Mouse (Mus musculus): Measurements from ENCODE around the gene Olfr370. TPM values are rescaled to one million over a fixed set of nuclear protein-coding genes. Genes with fewer than 3 reads are reported as not detected.

Olfr370 gene
- polyA plus RNA-seq, 1 experiment from 2014 or later, result not detected

DNA sequence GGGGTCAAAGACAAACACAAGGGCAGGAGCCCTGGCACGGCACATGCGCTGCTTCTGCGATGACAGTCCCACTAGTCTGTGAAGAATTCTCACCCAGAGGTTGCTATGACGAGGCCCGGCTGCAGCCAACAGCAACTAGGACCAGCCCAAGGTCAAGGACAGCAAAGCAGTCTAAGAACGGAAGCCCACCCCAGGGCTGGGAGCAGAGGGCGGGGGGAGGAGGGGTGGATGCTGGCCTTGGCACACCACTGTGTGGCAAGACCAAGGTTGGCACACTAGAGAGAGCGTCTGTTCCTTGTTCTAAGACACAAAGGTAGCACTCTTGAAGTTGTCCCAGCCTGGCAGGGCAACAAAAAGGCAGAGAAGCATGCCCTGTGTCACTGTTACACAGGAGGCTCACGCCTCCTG, 41.8 kb downstream of the Olfr370 start:
- H3K9ac ChIP-seq, result peak overlapping the region; percentile 25
- peaks cover 56% of the 10 kb centered on the region for H3K4me1 ChIP-seq
- ATAC-seq (ENCODE audit: low FRiP score, low read depth), result no peak

DNA sequence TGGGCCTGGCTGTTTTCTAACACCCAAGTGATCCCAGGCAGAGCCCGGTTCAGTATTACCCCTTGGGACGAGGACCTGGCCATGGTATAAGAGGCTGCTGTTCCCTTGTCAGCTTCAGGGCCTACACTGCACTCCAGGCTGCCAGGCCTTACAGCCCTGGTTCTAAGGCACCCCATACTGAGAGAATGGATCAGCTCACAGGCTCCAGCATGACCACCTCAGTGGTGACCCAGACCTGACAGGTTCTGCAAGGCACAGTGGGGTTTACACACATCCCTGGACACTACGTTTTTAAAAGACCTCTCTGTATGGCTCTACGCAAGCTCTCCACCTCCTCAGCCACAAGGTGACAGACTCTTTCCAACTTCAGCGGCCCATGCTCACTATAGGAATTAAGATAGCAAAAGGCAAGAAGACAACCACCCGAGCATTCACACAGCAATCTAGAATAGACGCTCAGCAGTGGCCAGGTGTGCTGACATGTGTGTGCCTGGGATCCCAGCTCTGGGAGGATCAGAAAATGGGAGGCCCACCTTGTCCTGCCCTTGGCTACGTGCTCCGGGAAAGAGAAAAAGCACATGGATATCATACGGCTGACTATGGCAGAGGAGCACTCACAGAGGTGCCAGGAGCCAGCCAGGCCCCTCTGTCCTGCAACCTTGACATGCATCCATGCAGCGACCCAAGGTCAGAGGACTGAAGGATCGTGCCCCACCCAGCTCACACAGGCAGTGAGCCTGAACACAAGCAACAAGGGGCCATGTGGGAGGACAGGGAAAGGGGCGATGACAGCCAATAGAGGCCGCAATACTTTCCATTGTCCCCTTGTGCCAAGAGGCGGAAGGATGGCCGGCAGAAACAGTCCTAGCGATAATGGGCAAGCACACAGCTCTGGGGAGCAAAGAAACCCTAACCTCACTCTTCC, 42.8 kb downstream of the Olfr370 start:
- Histone ChIP-seq H3K4me1 (peaks cover 56% of the 10 kb centered on the region), H3K27me3 (no peaks in the 10 kb centered on the region), H3K4me2 (replicated peaks) (no peak overlapping the region), H3K36me3 (peaks cover 28% of the 10 kb centered on the region), H3K27ac (peak overlapping the region; percentile 0; the same call in 1 of the 2 replicates), H3K9ac (peak overlapping the region; percentile 40; the same call in 1 of the 2 replicates), H3K9me3 (no peaks in the 10 kb centered on the region), H3K4me3 (no peak overlapping the region)
- no peak for ATAC-seq (ENCODE audit: low FRiP score, low read depth)
- WGBS, result 76% methylated on average over 17 of the region's 17 CpGs

More for the DNA sequence above, 41.8 kb downstream of the Olfr370 start:
- Histone ChIP-seq H3K27ac (no peak overlapping the region), H3K27me3 (no peaks in the 10 kb centered on the region), H3K4me3 (no peak overlapping the region), H3K36me3 (peaks cover 38% of the 10 kb centered on the region), H3K9me3 (no peaks in the 10 kb centered on the region), H3K4me2 (replicated peaks) (peak overlapping the region; percentile 27; the same call in 1 of the 2 replicates)
- WGBS, result 65% methylated on average over 9 of the region's 9 CpGs

DNA sequence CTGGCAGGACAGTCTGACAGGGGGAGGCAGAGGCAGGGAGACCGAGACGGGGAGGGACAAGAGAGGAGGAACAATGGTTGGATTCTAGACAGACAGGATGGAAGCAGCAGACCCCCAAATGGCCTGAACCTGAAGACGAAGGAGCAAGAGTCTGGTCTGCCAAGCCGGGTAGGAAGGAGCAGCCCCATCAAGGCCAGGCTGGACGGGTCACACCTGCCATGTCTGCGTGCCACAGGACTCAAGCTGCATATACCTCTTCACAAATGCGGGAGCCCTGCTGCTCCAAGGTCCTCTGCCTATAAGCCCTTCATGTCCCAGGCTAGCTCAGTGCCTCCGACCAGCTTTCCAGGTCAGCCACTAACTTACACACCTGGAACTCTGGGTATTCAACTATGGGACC, 44.1 kb downstream of the Olfr370 start:
- H3K9me3 ChIP-seq, result no peaks in the 10 kb centered on the region
- no peak overlapping the region for H3K27ac ChIP-seq
- no peak overlapping the region for H3K4me2 ChIP-seq (replicated peaks)
- 89% methylated on average over 8 of the region's 8 CpGs for WGBS
- H3K36me3 ChIP-seq, result peaks cover 25% of the 10 kb centered on the region
- H3K4me1 ChIP-seq, result peaks cover 50% of the 10 kb centered on the region
- no peak for ATAC-seq (ENCODE audit: low FRiP score, low read depth)
- H3K4me3 ChIP-seq, result no peak overlapping the region
- H3K27me3 ChIP-seq, result no peaks in the 10 kb centered on the region
- 0 out of 2 replicates have a peak overlapping the region, but pooled peaks have one; percentile 8 for H3K9ac ChIP-seq

DNA sequence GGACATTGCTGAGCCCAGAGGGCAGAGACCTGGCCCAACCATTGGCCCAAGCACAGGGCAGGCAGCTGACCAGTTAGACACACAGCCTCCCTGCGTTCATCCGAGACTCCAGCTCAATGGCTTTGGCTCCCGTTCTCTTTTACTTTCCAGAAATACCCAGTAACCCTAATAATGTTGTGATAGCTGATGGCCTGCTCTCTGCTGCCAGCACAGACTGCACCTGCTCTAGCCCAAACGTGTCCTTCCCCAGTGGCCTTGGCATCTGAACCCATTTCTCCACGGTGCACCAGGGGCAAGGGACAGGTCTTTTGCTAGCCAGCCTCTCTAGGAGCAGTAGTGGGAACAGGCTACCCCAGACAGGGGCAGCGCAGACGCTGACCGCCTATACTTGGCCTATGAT, 45.2 kb downstream of the Olfr370 start:
- Histone ChIP-seq H3K9me3 (no peaks in the 10 kb centered on the region), H3K27me3 (no peaks in the 10 kb centered on the region), H3K27ac (peak overlapping the region; percentile 15; the same call in 1 of the 2 replicates), H3K9ac (no peak overlapping the region), H3K4me3 (no peak overlapping the region), H3K36me3 (peaks cover 30% of the 10 kb centered on the region), H3K4me2 (replicated peaks) (no peak overlapping the region), H3K4me1 (peaks cover 47% of the 10 kb centered on the region)
- ATAC-seq (ENCODE audit: low FRiP score, low read depth), result no peak
- 90% methylated on average over 8 of the region's 8 CpGs for WGBS

DNA sequence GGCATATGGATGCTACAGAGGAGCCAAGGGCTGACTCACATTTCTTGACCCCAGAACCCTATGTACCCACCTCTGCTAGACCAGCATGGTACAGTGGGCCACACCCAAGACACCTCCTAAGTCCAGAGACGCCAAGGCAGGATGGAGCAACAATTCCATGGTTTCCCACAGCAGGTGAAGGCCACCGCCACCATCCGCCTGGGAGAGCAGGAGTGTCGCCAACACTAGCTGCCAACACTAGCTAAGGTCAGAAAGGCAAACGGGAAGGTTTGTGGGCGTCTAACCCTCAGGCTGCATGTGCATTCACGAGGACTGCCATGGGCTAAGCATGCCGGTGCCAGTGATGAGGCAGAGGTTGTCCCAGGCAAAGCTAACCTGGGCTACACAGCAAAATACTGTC, 46.6 kb downstream of the Olfr370 start:
- WGBS, result 93% methylated on average over 8 of the region's 8 CpGs
- no peaks in the 10 kb centered on the region for H3K9me3 ChIP-seq
- no peak overlapping the region for H3K27ac ChIP-seq
- no peak overlapping the region for H3K4me2 ChIP-seq (replicated peaks)
- peaks cover 42% of the 10 kb centered on the region for H3K36me3 ChIP-seq
- no peak overlapping the region for H3K9ac ChIP-seq
- no peaks in the 10 kb centered on the region for H3K27me3 ChIP-seq
- no peak overlapping the region for H3K4me3 ChIP-seq
- ATAC-seq (ENCODE audit: low FRiP score, low read depth), result no peak
- H3K4me1 ChIP-seq, result peaks cover 37% of the 10 kb centered on the region

DNA sequence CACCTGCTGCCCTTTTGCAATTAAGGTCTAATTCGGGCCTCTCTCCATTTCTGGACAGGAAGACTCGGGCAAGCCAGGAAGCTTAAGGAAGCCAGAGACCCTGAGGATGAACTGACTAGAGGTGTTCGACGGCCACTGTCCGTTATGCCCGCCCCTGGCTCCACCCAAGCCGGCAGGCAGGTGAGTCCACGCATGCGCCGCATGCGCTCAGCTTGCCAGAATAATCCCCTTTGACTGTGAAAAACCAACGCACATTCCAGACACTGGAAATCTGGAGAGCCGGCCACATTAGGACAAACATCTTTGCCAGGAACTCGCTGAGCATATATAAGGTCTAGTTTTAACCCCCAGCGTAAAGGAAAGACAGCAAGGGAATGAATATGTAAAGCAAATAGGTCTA, 47.7 kb downstream of the Olfr370 start:
- Histone ChIP-seq H3K4me2 (replicated peaks) (no peak overlapping the region), H3K4me1 (peaks cover 30% of the 10 kb centered on the region; the same call in 1 of the 2 replicates), H3K4me3 (no peak overlapping the region), H3K36me3 (peaks cover 52% of the 10 kb centered on the region), H3K9me3 (no peaks in the 10 kb centered on the region), H3K27me3 (no peaks in the 10 kb centered on the region), H3K27ac (no peak overlapping the region), H3K9ac (no peak overlapping the region)
- no peak for ATAC-seq (ENCODE audit: low FRiP score, low read depth)
- 85% methylated on average over 15 of the region's 15 CpGs for WGBS

DNA sequence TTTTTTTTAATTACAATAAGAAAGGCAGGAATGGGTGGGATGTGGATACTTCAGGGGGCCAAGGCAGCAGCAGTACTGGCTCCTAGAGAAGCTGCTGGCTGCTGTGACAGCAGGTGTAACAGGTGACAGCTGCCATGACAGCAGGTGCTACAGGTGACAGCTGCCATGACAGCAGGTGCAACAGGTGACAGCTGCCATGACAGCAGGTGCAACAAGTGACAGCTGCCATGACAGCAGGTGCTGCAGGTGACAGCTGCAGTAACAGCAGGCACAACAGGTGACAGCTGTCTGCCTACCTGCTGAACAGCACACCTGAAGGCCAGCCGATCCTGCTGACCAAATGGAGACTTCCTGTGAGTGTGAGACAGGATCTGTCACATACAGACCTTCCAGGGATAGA, 49.2 kb downstream of the Olfr370 start:
- no peak overlapping the region for H3K4me3 ChIP-seq
- H3K4me1 ChIP-seq, result peaks cover 18% of the 10 kb centered on the region; the same call in 1 of the 2 replicates
- no peak overlapping the region for H3K4me2 ChIP-seq (replicated peaks)
- ATAC-seq (ENCODE audit: low FRiP score, low read depth), result no peak
- H3K27me3 ChIP-seq, result no peaks in the 10 kb centered on the region
- H3K9ac ChIP-seq, result no peak overlapping the region
- no peak overlapping the region for H3K27ac ChIP-seq
- 95% methylated on average over 1 of the region's 1 CpGs for WGBS
- H3K36me3 ChIP-seq, result peaks cover 63% of the 10 kb centered on the region
- no peaks in the 10 kb centered on the region for H3K9me3 ChIP-seq

DNA sequence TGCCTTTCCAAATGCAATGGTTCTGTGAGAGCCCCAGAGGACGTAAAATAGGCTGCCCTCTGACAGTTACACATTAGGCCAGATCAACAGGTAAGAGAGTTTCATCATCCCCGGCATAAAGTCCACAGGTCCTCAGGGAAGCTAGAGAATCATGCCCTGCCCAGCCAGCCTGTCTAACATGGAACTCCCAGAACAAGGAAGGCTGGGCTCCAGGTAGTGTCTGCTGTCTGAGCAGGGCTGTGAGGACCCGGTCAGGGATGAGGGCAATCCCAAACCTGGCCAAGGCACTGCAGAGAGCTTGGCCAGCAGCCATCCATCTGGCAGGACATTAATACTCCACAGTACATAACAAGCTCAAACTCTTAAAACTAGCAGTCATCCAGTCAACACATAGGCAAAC, 49.8 kb downstream of the Olfr370 start:
- Histone ChIP-seq H3K4me3 (no peak overlapping the region), H3K4me1 (peaks cover 19% of the 10 kb centered on the region; the same call in 1 of the 2 replicates), H3K36me3 (peaks cover 68% of the 10 kb centered on the region), H3K9me3 (no peaks in the 10 kb centered on the region), H3K9ac (no peak overlapping the region), H3K4me2 (replicated peaks) (no peak overlapping the region), H3K27ac (no peak overlapping the region), H3K27me3 (no peaks in the 10 kb centered on the region)
- ATAC-seq (ENCODE audit: low FRiP score, low read depth), result no peak
- WGBS, result 81% methylated on average over 3 of the region's 3 CpGs

DNA sequence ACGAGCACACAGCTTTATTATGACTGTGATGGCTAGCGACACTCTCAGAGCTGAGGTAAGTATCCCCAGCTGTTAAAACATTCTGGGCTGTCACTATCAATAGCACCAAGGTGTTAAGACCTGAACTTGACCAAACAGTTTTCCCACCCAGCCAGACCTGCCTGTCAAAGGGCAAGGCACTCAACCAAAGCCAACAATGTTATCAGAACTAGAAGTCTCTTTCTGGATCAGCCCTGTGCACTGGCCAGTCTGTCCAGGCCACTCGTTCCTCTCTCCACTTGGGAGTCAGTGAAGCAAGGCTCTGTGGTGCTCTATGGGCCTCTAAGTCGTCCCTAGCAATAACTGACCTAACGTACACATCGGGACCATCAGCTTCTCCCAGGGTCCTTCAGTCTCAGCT, 52.1 kb downstream of the Olfr370 start:
- WGBS, result 84% methylated on average over 6 of the region's 6 CpGs
- no peak overlapping the region for H3K9ac ChIP-seq
- no peaks in the 10 kb centered on the region for H3K9me3 ChIP-seq
- no peak overlapping the region for H3K4me2 ChIP-seq (replicated peaks)
- no peaks in the 10 kb centered on the region for H3K27me3 ChIP-seq
- no peak overlapping the region for H3K4me3 ChIP-seq
- peaks cover 34% of the 10 kb centered on the region for H3K4me1 ChIP-seq
- H3K36me3 ChIP-seq, result peaks cover 66% of the 10 kb centered on the region
- no peak for ATAC-seq (ENCODE audit: low FRiP score, low read depth)
- H3K27ac ChIP-seq, result no peak overlapping the region

DNA sequence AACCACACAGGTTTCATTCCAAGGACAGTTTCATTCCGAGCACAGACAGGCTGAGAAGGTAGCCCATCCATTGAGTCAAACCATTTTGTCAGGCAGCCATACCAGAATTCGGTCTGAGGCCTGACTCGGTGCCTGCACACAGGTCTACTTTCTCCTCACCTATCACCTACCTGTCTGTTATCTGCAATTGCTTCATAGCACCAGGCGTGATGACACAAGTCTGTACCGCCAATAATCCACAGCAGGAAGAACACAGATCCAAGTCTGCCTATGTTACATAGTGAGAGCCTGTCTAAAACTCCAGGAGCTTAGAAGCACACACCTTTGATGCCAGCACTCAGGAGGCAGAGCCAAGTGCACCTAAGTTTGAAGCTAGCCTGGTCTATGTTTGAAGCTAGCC, 53.3 kb downstream of the Olfr370 start:
- no peaks in the 10 kb centered on the region for H3K9me3 ChIP-seq
- no peak overlapping the region for H3K27ac ChIP-seq
- ATAC-seq (ENCODE audit: low FRiP score, low read depth), result no peak
- H3K9ac ChIP-seq, result no peak overlapping the region
- 86% methylated on average over 5 of the region's 5 CpGs for WGBS
- peaks cover 60% of the 10 kb centered on the region for H3K36me3 ChIP-seq
- peaks cover 43% of the 10 kb centered on the region for H3K4me1 ChIP-seq
- H3K4me2 ChIP-seq (replicated peaks), result no peak overlapping the region
- no peaks in the 10 kb centered on the region for H3K27me3 ChIP-seq
- H3K4me3 ChIP-seq, result no peak overlapping the region

DNA sequence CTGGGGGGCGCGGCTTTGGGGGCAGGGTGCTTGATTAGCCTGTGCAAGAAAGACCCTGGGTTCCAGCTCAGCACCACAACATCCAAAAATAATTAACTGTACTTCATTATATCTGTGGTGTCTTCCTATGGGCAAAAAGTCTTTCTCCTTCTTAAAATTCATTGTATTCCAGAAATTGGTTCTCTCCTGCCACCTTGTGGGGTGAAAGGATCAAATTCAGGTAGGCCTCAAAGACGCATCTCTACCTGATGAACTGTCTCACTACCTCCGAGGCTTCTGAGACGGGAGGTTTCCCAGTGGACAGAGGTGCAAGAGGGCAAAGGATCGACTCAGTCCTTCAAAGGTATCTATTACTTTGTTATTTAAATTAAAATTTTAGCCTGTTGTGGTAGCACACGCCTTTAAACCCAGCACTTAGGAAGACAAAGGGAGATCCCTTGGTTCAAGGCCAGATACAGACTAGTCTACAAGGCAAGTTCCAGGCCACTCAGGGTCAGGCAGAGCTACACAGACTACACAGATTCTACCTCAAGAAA, 55.0 kb downstream of the Olfr370 start:
- H3K4me2 ChIP-seq (replicated peaks), result no peak overlapping the region
- no peak overlapping the region for H3K27ac ChIP-seq
- H3K36me3 ChIP-seq, result peaks cover 47% of the 10 kb centered on the region
- 0 out of 2 replicates have a peak overlapping the region, but pooled peaks have one; percentile 25 for H3K9ac ChIP-seq
- no peak for ATAC-seq (ENCODE audit: low FRiP score, low read depth)
- H3K27me3 ChIP-seq, result no peaks in the 10 kb centered on the region
- peaks cover 40% of the 10 kb centered on the region for H3K4me1 ChIP-seq
- WGBS, result 86% methylated on average over 7 of the region's 7 CpGs
- no peak overlapping the region for H3K4me3 ChIP-seq
- no peaks in the 10 kb centered on the region for H3K9me3 ChIP-seq

DNA sequence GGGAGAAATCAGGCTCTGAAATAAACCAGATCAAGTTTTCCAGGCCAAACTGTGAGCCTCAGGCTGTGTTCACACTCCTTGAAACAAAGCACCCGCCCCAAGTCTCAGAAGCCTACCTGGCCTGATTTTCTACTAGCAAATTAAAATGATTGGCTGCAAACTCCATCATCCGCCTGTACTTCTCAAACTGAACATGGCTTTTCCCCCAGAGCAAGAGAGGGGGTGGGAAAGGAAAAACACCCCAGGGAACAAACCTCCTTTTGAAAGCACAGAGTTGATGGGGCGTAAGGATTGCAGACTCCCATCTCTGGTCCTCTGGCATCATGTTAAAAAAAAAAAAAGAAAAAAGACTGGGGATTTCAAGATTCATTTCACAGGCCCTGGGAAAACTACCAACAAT, 57.1 kb downstream of the Olfr370 start:
- Histone ChIP-seq H3K4me1 (peaks cover 34% of the 10 kb centered on the region), H3K36me3 (peaks cover 28% of the 10 kb centered on the region), H3K9me3 (no peaks in the 10 kb centered on the region), H3K9ac (peak overlapping the region; percentile 95; the same call in 1 of the 2 replicates), H3K27me3 (no peaks in the 10 kb centered on the region), H3K27ac (no peak overlapping the region), H3K4me3 (peak overlapping the region; percentile 91), H3K4me2 (replicated peaks) (peak overlapping the region; percentile 92)
- 68% methylated on average over 3 of the region's 3 CpGs for WGBS
- no peak for ATAC-seq (ENCODE audit: low FRiP score, low read depth)
